Mouse (Mus musculus) heart, adult 9 months (tissue): ENCODE measurements at regions not wholly inside any gene's neighbourhood (a gene's known extent, or its start where the extent isn't known, plus 50 kb on each side); places are given as distances from the start of the nearest gene placed in this dataset.
"Not testable (repeated sequence)": the region's sequence is repeated elsewhere in the genome, so short reads cannot be mapped to it uniquely, and the experiment has no call there.

Experiments
- DNase-seq, 2 experiments: peaks; one replicate each; pipeline ENCODE4 v3.0.0; 2022; ENCODE audit warnings: low spot score in 2 of 2

DNA sequence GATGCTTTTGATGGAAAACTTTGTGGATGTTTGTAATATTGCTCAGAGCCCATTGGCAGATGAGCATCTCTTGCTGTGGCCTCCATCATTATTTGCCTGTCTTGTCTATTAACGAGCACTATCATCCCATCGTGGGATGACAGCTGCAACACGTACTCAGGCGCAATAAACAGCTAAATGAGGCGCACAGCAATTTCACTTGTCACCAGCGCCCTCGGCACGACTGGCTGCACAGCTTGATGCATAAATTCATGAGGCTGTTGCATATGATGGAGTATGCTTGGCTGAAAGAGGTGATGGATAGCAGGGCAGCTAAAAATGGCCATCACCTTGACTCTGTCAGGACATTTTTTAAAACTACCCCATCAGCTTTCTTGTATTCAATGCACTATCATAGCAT lies 853.1 kb upstream of the Pou3f2 start:
- no peak for DNase-seq

DNA sequence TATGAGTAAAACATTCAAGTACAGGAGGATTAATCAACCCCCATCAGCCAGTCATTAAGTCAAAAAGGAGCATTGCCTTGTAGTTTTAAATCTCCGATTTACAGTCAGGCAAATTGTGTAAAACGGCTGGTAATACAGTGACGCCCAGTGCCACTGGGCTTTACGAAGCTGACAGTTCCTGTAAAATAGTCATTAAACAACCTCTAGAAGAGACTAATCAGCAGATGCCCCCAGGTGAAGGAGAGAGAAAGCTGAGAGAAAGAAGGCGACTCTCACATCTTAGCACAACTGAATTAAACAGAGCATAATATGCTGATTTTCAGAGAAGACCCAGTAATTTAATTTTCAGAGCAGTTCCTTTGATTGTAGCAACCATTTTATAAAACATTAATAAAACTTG lies 850.3 kb upstream of the Pou3f2 start:
- no peak for DNase-seq

DNA sequence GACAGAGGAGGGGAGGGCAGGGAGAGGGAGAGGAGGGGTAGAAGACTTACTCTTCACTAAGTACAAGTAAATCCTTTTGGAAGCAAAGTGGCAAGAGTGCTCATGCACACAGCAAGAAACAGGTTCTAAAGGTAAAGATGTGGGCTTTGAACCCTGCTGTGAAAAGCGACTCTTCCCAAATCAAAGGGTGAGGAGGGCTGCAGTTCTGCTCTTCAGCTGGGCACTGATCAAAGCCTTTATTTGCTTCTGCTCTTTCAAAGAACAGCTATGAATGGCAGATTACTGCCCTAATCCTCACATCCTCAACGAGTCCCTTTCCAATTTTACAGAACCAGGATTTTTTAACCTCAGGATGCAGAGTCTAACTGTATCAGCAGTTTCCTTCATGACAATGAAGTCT lies 812.5 kb upstream of the Pou3f2 start:
- DNase-seq, result no peak

DNA sequence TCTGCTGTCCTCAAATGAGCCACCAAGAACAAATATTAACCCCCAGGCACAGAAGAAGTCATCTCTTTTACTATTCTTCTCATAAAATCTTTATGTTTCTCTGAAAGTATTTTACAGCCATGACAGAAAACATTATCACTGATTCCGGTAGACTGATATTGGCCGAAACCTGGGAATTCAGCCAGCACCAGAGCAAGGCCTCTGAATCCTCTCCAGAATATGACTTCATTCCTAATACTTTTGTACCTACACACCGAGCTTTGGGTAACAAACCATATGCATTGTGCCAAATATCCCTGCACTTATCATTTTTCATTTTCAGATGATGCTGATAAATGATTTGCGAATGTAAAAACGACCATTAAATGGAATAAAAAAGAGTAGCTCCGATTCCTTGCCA lies 791.9 kb upstream of the Pou3f2 start:
- DNase-seq, result no peak

DNA sequence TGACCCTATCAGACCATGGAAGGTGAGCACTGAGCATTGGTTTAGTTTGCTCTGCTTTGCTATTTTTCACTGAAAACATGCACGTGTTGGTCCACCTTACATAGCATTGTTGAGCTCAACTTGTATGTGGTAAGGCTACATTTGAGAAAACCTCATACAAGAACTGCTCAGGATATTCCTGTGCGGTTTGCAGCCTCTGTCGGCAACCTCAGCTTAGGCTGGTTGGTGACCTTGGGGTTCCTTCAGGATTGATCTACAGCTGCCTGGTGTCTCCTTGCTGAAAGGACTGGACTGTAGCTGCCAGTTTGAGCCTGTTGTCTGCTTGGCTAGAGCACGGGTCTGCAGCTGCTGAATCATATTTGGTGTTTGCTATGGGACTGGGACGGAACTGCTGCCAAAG lies 787.0 kb upstream of the Pou3f2 start:
- no peak for DNase-seq

DNA sequence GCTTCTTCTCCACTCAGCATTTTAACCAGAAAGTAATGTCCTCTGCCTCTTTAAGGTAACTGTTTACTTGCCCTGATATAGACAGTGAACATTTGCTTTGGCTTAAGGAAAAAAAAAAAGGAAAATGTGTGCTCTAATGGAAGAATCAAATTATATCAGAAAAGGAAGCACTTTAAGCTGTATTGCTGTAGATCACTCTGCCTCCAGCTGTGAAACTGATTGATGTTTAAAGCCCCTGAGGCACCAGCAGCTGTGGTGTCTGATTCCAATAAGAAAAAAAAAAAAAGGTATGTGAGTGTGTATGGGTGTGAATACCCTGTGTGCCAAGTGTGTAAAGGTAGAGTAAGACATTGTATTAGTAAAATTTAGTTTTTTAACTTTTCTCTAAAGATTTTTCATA lies 783.8 kb upstream of the Pou3f2 start:
- DNase-seq, result no peak

DNA sequence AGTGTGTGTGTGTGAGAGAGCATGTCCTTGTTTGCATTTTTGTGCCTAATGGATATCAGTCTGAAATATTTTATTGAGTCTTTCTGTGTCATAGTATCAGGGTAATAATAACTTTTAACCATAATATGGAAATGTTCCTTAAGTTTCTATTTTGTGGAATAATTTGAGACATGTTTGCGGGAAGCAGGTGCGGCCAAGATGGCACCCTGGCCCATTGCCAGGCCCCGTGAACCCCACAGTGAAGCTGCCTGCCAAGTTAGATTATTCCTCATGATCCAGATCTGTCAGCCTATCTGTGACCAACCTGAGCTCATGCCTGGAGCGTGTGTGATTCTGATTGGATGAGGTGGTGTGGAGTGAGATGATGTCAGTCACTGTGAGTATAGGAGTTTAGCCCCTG lies 772.2 kb upstream of the Pou3f2 start:
- no peak for DNase-seq

DNA sequence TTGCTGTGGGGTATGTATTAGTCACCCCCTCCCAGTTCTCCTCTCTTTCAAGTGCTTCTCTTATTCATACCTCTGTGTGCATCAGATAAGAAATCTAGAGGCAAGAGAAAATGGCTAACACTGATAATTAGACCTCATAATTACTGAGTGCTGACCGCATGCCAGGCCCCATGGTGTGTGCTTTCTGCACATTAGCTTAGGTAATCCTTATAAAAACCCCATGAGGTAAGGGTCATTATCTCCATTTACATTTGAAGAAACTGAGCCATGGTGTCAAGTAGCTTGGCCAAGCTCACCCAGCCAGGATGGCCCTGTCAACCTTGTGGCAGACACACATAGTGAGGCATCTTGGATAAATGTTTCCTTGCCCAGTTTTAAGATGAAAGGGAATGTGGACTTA lies 746.8 kb upstream of the Pou3f2 start:
- no peak for DNase-seq

DNA sequence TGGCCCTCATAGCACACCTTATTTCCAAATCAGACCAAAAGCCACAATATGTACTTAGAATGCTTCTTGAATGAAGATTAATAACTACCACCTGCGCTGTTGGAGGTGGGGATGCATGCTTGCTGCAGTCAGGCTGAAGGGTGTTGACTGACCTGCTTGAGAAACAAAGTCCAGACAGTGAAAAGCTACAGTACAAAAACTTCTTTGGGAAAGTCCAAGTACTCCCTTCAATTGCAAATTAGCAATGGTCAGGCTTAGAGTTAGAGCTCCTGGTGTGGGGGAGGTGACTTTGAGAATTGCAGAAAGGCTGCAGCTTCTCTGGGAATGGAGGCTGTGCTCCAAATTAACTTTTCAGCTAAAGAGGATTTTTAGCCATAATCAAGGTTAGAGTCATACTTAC lies 706.6 kb upstream of the Pou3f2 start:
- DNase-seq, result not testable (repeated sequence)

DNA sequence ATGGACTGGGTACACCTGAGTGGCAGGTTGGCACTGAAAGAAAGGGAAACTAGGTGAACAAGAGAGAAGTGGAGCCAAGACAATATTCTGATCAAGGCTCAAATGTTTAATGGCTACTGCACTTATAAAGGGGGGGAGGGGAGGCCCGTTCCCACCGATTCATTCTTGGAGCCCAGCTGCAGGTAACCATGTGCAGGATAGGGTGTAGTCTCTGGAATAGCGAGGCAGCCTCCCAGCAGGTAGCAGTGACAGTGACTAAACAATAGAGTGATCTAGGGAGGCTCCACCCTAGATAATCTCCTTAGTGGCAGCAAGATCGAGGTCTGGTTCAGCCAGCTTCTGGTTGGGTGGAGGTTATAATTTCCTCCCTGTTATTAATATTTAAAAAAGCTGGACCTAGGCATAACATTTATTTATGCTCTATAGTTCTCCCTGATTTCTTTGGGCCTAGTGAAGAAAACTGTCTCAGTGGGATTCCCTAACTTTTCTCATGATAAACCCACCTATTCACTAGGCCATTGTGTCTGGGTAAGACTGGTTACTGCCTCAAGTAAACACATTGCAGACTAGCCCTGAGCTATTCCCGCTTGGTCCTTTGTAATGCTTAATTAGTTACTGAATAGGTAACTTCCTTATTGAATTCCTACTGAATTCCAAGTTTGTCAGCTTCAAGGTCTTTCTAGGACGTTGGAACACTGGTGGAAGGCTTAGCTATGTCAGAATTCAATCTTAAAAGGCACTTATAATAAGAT lies 705.4 kb upstream of the Pou3f2 start:
- no peak for DNase-seq

DNA sequence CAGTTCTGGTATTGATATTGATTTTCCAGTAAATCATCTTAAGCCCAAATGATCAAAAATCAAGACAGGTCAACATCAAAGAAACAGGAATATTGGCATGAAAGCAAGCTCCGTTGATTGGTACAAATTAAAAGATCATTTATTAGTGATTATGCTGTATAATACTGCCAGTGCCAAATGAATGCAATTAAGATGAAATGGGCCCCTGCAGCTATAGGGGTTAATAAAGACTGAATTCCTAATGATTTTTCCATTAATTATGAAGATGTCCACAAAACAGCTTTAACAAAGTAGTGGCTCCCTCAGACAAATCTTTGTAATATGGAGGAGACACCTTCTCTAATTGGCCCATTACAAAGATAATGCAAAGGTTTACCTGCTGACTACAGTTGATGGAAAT lies 685.6 kb upstream of the Pou3f2 start:
- no peak for DNase-seq

DNA sequence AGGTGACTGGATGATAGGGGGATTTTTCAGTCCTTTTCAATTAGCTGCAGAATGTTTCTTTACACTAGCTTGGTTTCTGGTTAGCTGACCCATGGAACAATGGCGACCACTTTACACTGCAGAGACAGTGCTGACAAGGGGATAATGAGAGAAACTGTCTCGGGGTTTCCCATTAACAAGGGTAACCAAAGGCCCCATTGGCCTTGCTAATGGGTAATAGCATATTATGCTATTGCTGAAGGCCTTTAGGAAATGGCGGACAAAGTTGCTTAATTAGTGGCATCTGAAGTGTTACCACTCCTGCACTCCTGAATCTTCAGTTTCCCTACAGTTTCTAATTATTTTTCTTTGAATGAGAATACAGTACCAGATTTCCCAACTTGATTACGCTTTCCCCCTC lies 685.2 kb upstream of the Pou3f2 start:
- DNase-seq, result no peak

DNA sequence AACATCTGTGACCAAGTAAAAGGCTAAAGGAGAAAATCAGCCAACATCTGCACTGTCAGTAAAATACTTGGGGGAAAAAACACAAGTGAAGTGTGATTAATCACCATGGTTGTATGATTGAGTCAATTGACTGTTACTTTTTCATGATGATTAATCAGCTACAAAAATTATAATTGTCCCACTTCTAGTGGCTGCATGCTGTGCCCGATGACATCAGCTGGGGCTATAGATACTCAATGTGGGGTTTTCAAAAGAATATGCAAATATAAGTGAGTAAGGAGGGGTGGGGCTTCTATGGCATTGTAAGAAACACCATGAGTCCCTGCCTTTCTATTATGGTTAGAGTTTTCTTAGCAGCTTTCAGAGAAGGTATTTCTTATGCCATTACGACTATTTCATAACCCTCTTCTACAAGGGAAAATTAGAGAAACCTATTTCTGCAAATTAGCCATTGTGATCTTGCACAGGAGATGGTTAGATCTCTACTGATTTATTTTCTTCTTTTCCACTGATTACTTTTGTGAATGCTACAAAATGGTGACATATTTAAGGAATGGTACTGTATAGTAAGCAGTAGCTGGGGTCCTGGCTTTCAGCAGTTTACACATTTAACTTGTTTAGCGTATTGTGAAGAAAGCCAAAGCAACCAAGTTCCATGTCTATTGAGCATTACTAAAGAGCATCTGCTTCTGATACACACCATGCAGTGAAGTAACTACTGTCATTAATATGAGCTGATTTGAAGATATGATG lies 660.1 kb upstream of the Pou3f2 start:
- no peak for DNase-seq

DNA sequence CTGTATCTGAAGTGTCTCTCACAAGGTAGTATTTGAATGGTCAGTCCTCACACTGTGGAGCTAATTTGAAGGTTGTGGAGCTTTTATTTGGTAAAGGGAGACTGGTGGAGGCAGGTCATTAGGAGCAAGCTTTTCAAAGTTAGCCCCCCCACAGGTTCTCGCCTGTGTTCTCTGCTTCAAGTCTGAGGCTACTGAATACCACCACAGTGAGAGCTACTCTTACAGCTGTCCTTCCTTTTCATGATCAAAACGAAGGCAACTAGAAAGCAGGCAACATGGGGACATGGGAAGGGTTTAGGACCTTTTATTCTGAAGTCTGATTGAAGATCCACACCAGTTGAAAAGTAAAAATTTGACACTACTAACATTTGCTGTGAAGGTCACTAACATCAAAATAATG lies 645.2 kb upstream of the Pou3f2 start:
- DNase-seq, result no peak

DNA sequence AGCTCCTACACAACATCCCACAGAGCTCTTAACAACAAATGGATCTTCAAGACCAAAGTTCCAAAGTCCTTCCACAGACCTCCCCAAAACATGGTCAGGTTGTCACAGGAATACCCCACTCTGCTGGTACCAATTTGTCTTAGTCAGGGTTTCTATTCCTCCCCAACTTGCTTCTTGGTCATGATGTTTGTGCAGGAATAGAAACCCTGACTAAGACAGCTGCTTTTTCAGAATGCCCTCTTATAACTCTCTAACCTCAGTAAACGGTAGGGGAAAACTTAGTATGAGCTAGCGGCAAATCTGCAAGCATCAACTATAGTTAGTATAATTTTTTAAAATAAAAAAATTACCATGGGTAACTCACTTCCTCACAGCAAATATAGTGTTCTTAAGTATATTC lies 613.3 kb upstream of the Pou3f2 start:
- DNase-seq, result not testable (repeated sequence)

DNA sequence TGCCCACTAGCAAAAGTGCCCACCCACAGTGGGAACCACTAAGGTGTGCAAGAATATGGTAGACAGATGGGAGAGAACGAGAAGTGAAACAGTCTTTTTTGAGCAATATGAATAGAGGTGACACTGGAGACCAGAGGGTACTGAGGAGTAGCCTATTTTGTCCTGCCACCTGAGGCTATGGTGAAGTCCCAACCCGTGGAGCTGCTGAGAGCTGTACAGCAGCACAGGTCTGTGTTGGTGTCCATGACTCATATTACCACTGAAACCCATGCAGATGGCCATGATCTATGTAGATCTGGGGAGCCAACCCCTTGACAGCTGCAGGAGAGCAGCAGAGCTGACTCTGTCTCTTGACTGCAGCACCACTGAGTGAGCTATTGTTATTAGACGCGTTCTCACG lies 591.4 kb upstream of the Pou3f2 start:
- DNase-seq, result no peak

DNA sequence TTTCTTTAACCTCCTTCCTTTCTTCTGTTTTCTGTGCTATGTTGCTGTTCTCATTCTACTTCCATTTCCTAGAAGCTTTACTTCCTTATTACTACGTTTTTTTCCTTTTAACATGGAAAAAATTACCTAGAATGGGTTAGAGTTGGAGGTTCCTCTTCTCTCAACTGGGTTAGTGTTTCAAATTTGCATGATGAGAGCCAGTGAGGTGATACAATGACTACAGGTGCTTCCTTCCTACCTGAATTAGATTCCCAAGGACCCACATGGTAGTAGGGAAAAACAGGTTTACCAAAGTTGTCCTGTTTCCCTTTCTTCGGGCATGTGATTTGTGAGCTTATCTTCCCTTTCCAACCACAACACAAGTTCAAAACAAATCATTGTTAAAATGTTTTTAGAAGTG lies 589.4 kb upstream of the Pou3f2 start:
- no peak for DNase-seq

DNA sequence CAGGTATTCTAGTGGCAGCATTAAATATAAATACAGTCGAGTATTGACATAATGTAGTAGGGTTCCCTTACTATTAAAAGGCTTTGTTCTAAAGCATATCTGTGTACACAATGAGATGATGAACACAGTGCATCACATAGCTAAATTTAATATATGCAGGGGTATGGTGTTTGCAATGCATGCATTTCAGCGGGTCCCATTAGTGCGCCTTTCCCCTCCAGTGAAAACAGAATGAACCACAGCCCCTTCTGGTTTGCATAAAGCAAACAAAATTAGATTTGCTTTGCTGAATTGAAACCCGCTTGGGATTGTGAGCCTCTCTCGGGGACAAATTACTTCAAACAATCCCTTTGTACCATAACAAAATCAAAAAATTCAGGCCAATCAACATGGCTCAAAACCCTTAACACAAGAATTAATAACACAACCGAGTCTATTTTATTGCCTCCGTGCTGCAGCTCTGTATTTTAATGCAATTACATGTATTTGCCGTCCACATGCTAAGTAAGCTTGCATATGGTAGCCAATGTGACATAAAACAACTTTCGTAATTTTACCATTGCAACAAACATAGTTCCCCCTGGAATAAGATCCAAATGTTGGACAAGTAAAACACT lies 562.6 kb upstream of the Pou3f2 start:
- no peak for DNase-seq

DNA sequence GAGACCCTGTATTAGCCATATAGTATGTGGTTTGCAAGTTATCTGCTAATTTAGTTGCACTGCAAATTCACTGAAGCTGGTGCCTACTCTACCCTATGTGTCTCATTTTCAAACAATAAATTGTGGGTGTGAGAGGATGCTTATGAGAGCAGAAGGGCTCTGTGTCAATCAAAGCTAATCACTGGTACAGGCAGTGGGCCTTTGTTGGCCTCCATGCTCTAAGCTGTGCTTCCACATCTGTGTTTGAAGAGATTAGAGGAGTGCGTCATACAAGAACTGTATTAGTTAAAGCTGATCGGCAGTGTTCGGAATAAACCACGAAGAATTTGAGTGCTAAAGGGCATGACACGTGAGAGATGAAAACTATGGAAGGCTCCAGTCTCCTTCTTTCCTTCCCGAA lies 549.6 kb upstream of the Pou3f2 start:
- DNase-seq, result no peak

DNA sequence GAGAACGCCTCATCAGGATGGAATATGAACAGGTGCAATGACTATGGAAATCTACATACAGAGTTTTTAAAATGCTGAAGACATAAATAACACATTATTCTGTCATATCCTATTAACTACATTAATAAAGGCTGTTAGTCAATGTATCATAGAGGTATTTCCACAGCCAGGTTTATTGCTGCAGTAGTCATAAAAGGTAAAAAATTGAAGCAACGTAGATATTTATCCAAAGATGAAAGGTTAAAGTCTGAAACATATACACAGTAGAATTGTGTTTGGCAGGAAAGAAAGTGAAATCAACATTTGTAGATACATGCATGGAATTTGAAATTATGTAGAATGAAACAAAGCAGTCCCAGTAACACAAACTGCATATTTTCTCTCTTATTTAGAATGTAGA lies 543.1 kb upstream of the Pou3f2 start:
- DNase-seq, result no peak

DNA sequence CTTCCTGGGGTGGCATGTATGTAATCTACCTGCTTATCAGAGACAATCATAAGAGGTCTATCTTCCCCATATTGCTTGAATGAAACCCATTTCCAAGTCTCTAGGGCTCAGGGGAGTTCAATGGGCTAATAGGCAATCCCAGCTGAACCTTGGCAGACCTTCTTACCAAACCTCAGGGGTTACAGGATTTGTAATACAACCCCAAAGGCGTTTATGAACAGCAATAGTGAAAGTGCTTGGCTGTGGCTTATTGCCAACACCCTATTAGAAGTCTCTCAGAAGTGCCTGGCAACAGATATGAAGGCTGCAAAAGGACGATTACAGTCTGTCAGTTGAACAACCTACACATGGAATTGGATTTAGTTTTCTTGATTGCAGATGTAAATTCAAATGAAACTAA lies 534.0 kb upstream of the Pou3f2 start:
- DNase-seq, result no peak

DNA sequence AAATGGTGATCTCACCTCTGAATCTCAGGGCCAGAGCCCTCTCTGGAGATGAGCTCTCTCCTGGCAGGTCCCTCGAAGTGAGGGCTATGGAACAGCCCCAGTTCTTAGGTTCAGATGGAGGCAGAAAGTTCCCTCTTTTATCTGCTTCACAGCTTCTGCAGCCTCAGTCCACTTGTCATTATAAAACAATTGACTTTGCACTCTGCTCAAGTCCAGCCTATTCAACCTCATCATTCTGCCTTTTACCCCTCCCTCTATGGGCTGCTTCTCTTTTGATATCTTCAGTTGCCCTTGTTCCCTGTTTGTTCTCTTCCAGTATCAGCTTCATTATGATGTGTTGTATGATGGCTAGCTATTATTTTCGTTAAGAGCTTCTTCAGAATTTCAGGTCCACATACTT lies 522.2 kb upstream of the Pou3f2 start:
- DNase-seq, result no peak

DNA sequence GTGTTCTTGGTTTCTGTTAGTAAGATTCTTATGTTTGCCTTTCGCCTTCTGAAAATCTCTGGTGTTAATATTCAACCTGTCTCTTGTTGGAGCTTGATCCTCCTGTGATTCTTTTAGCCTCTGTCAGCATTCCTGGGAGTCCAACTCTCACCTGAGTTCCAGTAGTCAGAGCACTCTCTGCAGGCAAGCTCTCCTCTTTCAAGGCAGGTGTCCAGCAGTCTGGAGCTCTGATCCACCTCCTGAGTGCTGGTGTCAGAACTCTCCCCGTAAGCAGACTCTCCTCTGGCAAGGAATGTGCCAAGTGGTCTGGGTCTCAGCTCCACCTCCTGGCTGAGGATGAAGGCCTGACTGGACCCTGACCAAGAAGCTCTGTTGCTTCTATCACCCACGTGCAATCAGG lies 521.0 kb upstream of the Pou3f2 start:
- DNase-seq, result not testable (repeated sequence)
